Mouse (Mus musculus) layer of hippocampus, adult 2 months (tissue): ENCODE measurements around the gene F11r. TPM values are rescaled to one million over a fixed set of nuclear protein-coding genes. Genes with fewer than 3 reads are reported as not detected.
"Not testable (repeated sequence)": the region's sequence is repeated elsewhere in the genome, so short reads cannot be mapped to it uniquely, and the experiment has no call there.

Experiments used
- DNase-seq, 2 experiments: peaks; one replicate each; pipeline ENCODE4 v3.0.0; 2022; ENCODE audit warnings: low spot score in 2 of 2
- H3K27ac ChIP-seq: fragments of 200-600 bp; 2 replicates; pipeline ENCODE4 v1.8.1; 2022
- H3K4me3 ChIP-seq: fragments of 200-600 bp; 2 replicates; pipeline ENCODE4 v1.8.1; 2022; ENCODE audit warnings: mild to moderate bottlenecking
- CTCF ChIP-seq: fragments of 200-600 bp; conservative IDR thresholded peaks from 2 replicates; pipeline ENCODE4 v1.8.1; 2022; ENCODE audit warnings: antibody characterized with exemption, mild to moderate bottlenecking, moderate library complexity
- total RNA-seq, 2 experiments: library from RNA; stranded (reverse); gene quantifications; 2 replicates each; pipeline ENCODE4 v1.2.3; 2021

Gene F11r
- total RNA-seq, 2 experiments from 2014 or later: 5.7 to 6.9 TPM

- no peak for DNase-seq
- Histone ChIP-seq H3K4me3 (no peak overlapping the region), H3K27ac (no peak overlapping the region)
- no peak for TF ChIP-seq CTCF
Observed at GRCm38 (mm10) chr1:171465749-171466412, 28.5 kb downstream of the F11r start.

- Histone ChIP-seq H3K4me3 (no peak overlapping the region), H3K27ac (no peak overlapping the region)
- no peak for DNase-seq
- no peak for TF ChIP-seq CTCF
Observed at GRCm38 (mm10) chr1:171466565-171466964, 29.2 kb downstream of the F11r start.

- Histone ChIP-seq H3K4me3 (no peak overlapping the region), H3K27ac (no peak overlapping the region)
- no peak for TF ChIP-seq CTCF
- no peak for DNase-seq
Observed at GRCm38 (mm10) chr1:171469678-171470077, 32.3 kb downstream of the F11r start.

GRCm38 (mm10) chr1:171470371-171470871 is 33.1 kb downstream of the F11r start:
- Histone ChIP-seq H3K4me3 (no peak overlapping the region), H3K27ac (no peak overlapping the region)
- peak; percentile 97 for TF ChIP-seq CTCF
- DNase-seq: peak; percentile 13 to 54

GRCm38 (mm10) chr1:171470896-171471295 is 33.6 kb downstream of the F11r start:
- TF ChIP-seq CTCF: no peak
- Histone ChIP-seq H3K27ac (no peak overlapping the region), H3K4me3 (no peak overlapping the region)
- no peak for DNase-seq

- no peak for DNase-seq
Observed at GRCm38 (mm10) chr1:171471452-171471851, 34.1 kb downstream of the F11r start.

GRCm38 (mm10) chr1:171471941-171472340 is 34.6 kb downstream of the F11r start:
- not testable (repeated sequence) for H3K4me3 ChIP-seq, DNase-seq

More at GRCm38 (mm10) chr1:171471452-171471851, 34.1 kb downstream of the F11r start:
- no peak for TF ChIP-seq CTCF
- H3K27ac ChIP-seq: no peak overlapping the region
- no peak overlapping the region for H3K4me3 ChIP-seq

GRCm38 (mm10) chr1:171473506-171473905 is 36.2 kb downstream of the F11r start:
- no peak overlapping the region for H3K4me3 ChIP-seq
- no peak for TF ChIP-seq CTCF
- no peak for DNase-seq

More at GRCm38 (mm10) chr1:171471941-171472340, 34.6 kb downstream of the F11r start:
- not testable (repeated sequence) for H3K27ac ChIP-seq

GRCm38 (mm10) chr1:171473920-171474640 is 36.7 kb downstream of the F11r start:
- no peak for DNase-seq
- Histone ChIP-seq H3K27ac (no peak overlapping the region), H3K4me3 (no peak overlapping the region)
- no peak for TF ChIP-seq CTCF

More at GRCm38 (mm10) chr1:171473506-171473905, 36.2 kb downstream of the F11r start:
- no peak overlapping the region for H3K27ac ChIP-seq

GRCm38 (mm10) chr1:171477123-171477522 is 39.8 kb downstream of the F11r start:
- Histone ChIP-seq H3K27ac (no peak overlapping the region), H3K4me3 (no peak overlapping the region)
- TF ChIP-seq CTCF: no peak
- DNase-seq: no peak

- TF ChIP-seq CTCF: no peak
- H3K27ac ChIP-seq: no peak overlapping the region
- H3K4me3 ChIP-seq: peak overlapping the region; percentile 22; the same call in 1 of the 2 replicates
- no peak for DNase-seq
Observed at GRCm38 (mm10) chr1:171477758-171478545, 40.6 kb downstream of the F11r start.

GRCm38 (mm10) chr1:171478968-171479367 is 41.6 kb downstream of the F11r start:
- TF ChIP-seq CTCF: peak; percentile 96
- H3K27ac ChIP-seq: no peak overlapping the region
- peak; percentile 71 to 78 for DNase-seq
- H3K4me3 ChIP-seq: no peak overlapping the region

- Histone ChIP-seq H3K27ac (no peak overlapping the region), H3K4me3 (no peak overlapping the region)
- no peak for DNase-seq
- no peak for TF ChIP-seq CTCF
Observed at GRCm38 (mm10) chr1:171494241-171494640, 56.9 kb downstream of the F11r start.
